Mouse (Mus musculus): ENCODE data around the gene Ppp4r3b.

The Ppp4r3b gene

GRCm38 (mm10) chr11:29172563-29173124, at the start of gene Ppp4r3b:
Gene Ppp4r3b, plus strand, starts transcription at chr11:29172890.
- peak; percentile 98 for DNase-seq (ENCODE audit: low read depth, low spot score)

GRCm38 (mm10) chr11:29129862-29130384, 42.8 kb upstream of the Ppp4r3b start:
- DNase-seq (ENCODE audit: low read depth, low spot score) = no peak

- DNase-seq (ENCODE audit: low read depth, low spot score) = peak; percentile 86
Measured at GRCm38 (mm10) chr11:29130385-29131355, 42.0 kb upstream of the Ppp4r3b start, which contains the start of gene Pnpt1. Gene Pnpt1, plus strand, starts transcription at chr11:29130744.

- no peak for DNase-seq (ENCODE audit: low read depth, low spot score)
Measured at GRCm38 (mm10) chr11:29140671-29141070, 32.0 kb upstream of the Ppp4r3b start.

- no peak for DNase-seq (ENCODE audit: low read depth, low spot score)
Measured at GRCm38 (mm10) chr11:29148901-29149300, 23.8 kb upstream of the Ppp4r3b start.

GRCm38 (mm10) chr11:29163569-29163968, 9.1 kb upstream of the Ppp4r3b start:
- DNase-seq (ENCODE audit: low read depth, low spot score) = no peak

- peak; percentile 13 for DNase-seq (ENCODE audit: low read depth, low spot score)
Measured at GRCm38 (mm10) chr11:29171959-29172391, 715 bp upstream of the Ppp4r3b start.

GRCm38 (mm10) chr11:29173125-29173631, 488 bp downstream of the Ppp4r3b start:
- DNase-seq (ENCODE audit: low read depth, low spot score) = peak; percentile 42

GRCm38 (mm10) chr11:29173706-29174436, 1.2 kb downstream of the Ppp4r3b start:
- DNase-seq (ENCODE audit: low read depth, low spot score) = no peak

- no peak for DNase-seq (ENCODE audit: low read depth, low spot score)
Measured at GRCm38 (mm10) chr11:29179319-29179718, 6.6 kb downstream of the Ppp4r3b start.

GRCm38 (mm10) chr11:29180657-29181056, 8.0 kb downstream of the Ppp4r3b start:
- no peak for DNase-seq (ENCODE audit: low read depth, low spot score)

- DNase-seq (ENCODE audit: low read depth, low spot score) = no peak
Measured at GRCm38 (mm10) chr11:29181751-29182150, 9.1 kb downstream of the Ppp4r3b start.

GRCm38 (mm10) chr11:29188981-29189380, 16.3 kb downstream of the Ppp4r3b start:
- DNase-seq (ENCODE audit: low read depth, low spot score) = no peak

- DNase-seq (ENCODE audit: low read depth, low spot score) = no peak
Measured at GRCm38 (mm10) chr11:29203653-29204052, 31.0 kb downstream of the Ppp4r3b start.

- no peak for DNase-seq (ENCODE audit: low read depth, low spot score)
Measured at GRCm38 (mm10) chr11:29209774-29210173, 37.1 kb downstream of the Ppp4r3b start.

GRCm38 (mm10) chr11:29216196-29216595, 43.5 kb downstream of the Ppp4r3b start:
- DNase-seq (ENCODE audit: low read depth, low spot score) = no peak

- no peak for DNase-seq (ENCODE audit: low read depth, low spot score)
Measured at GRCm38 (mm10) chr11:29219055-29219454, 46.4 kb downstream of the Ppp4r3b start.

GRCm38 (mm10) chr11:29222310-29222709, 49.6 kb downstream of the Ppp4r3b start:
- no peak for DNase-seq (ENCODE audit: low read depth, low spot score)

- no peak for DNase-seq (ENCODE audit: low read depth, low spot score)
Measured at GRCm38 (mm10) chr11:29224754-29225153, 52.1 kb downstream of the Ppp4r3b start.

- no peak for DNase-seq (ENCODE audit: low read depth, low spot score)
Measured at GRCm38 (mm10) chr11:29228957-29229356, 56.3 kb downstream of the Ppp4r3b start.

GRCm38 (mm10) chr11:29233569-29233968, 60.9 kb downstream of the Ppp4r3b start:
- DNase-seq (ENCODE audit: low read depth, low spot score) = no peak
